Mouse (Mus musculus): Measurements from ENCODE around the gene Sema4c. TPM values are rescaled to one million over a fixed set of nuclear protein-coding genes. Genes with fewer than 3 reads are reported as not detected.
A peak's percentile ranks its signal among the peaks of the same experiment; 100 is the strongest.

Gene Sema4c
- polyA plus RNA-seq, 1 experiment from 2014 or later: 7.9 TPM

GRCm38 (mm10) chr1:36554633-36555399 lies 3.3 kb downstream of the Sema4c start:
- H3K4me1 ChIP-seq (replicated peaks): peaks cover 43% of the 10 kb centered on the region
- peak overlapping the region; percentile 88 for H3K4me2 ChIP-seq
- H3K4me3 ChIP-seq: peak overlapping the region; percentile 68
- no peak for ATAC-seq (replicated peaks; ENCODE audit: insufficient number of reproducible peaks, insufficient read depth, low FRiP score, low read depth)
- WGBS: 67% methylated on average over 21 of the region's 21 CpGs
- no peaks in the 10 kb centered on the region for H3K27me3 ChIP-seq
- peak overlapping the region; percentile 96; the same call in 1 of the 2 replicates for H3K9ac ChIP-seq
- H3K9me3 ChIP-seq (replicated peaks): no peaks in the 10 kb centered on the region
- H3K27ac ChIP-seq: peak overlapping the region; percentile 60
- H3K36me3 ChIP-seq: peaks cover 47% of the 10 kb centered on the region

GRCm38 (mm10) chr1:36552506-36552905 lies 5.6 kb downstream of the Sema4c start:
- no peak for ATAC-seq (replicated peaks; ENCODE audit: insufficient number of reproducible peaks, insufficient read depth, low FRiP score, low read depth)
- peaks cover 59% of the 10 kb centered on the region for H3K36me3 ChIP-seq
- H3K9ac ChIP-seq: no peak overlapping the region
- H3K27ac ChIP-seq: no peak overlapping the region
- WGBS: 88% methylated on average over 16 of the region's 16 CpGs
- H3K4me3 ChIP-seq: no peak overlapping the region
- H3K27me3 ChIP-seq: no peaks in the 10 kb centered on the region
- H3K4me2 ChIP-seq: no peak overlapping the region
- H3K9me3 ChIP-seq (replicated peaks): no peaks in the 10 kb centered on the region
- peaks cover 49% of the 10 kb centered on the region for H3K4me1 ChIP-seq (replicated peaks)

GRCm38 (mm10) chr1:36551904-36552303 lies 6.2 kb downstream of the Sema4c start:
- ATAC-seq (replicated peaks; ENCODE audit: insufficient number of reproducible peaks, insufficient read depth, low FRiP score, low read depth): no peak
- Histone ChIP-seq H3K9me3 (replicated peaks) (no peaks in the 10 kb centered on the region), H3K36me3 (peaks cover 59% of the 10 kb centered on the region), H3K9ac (no peak overlapping the region), H3K4me3 (no peak overlapping the region), H3K4me1 (replicated peaks) (peaks cover 51% of the 10 kb centered on the region), H3K4me2 (no peak overlapping the region), H3K27ac (no peak overlapping the region), H3K27me3 (no peaks in the 10 kb centered on the region)
- WGBS: 84% methylated on average over 17 of the region's 17 CpGs

- Histone ChIP-seq H3K9ac (no peak overlapping the region; the same call in 1 of the 2 replicates), H3K36me3 (peaks cover 59% of the 10 kb centered on the region), H3K4me3 (no peak overlapping the region), H3K27me3 (no peaks in the 10 kb centered on the region), H3K9me3 (replicated peaks) (no peaks in the 10 kb centered on the region), H3K27ac (no peak overlapping the region), H3K4me2 (no peak overlapping the region), H3K4me1 (replicated peaks) (peaks cover 54% of the 10 kb centered on the region)
- WGBS: 76% methylated on average over 20 of the region's 20 CpGs
- no peak for ATAC-seq (replicated peaks; ENCODE audit: insufficient number of reproducible peaks, insufficient read depth, low FRiP score, low read depth)
Measured at GRCm38 (mm10) chr1:36550075-36550863, 7.9 kb downstream of the Sema4c start.

- no peak overlapping the region for H3K4me2 ChIP-seq
- H3K27ac ChIP-seq: no peak overlapping the region
- 82% methylated on average over 18 of the region's 18 CpGs for WGBS
- H3K4me3 ChIP-seq: no peak overlapping the region
- H3K4me1 ChIP-seq (replicated peaks): peaks cover 46% of the 10 kb centered on the region
- H3K9me3 ChIP-seq (replicated peaks): no peaks in the 10 kb centered on the region
- ATAC-seq (replicated peaks; ENCODE audit: insufficient number of reproducible peaks, insufficient read depth, low FRiP score, low read depth): no peak
- no peaks in the 10 kb centered on the region for H3K27me3 ChIP-seq
- H3K36me3 ChIP-seq: peaks cover 58% of the 10 kb centered on the region
- no peak overlapping the region; the same call in 1 of the 2 replicates for H3K9ac ChIP-seq
Measured at GRCm38 (mm10) chr1:36549491-36549890, 8.7 kb downstream of the Sema4c start.

DNA sequence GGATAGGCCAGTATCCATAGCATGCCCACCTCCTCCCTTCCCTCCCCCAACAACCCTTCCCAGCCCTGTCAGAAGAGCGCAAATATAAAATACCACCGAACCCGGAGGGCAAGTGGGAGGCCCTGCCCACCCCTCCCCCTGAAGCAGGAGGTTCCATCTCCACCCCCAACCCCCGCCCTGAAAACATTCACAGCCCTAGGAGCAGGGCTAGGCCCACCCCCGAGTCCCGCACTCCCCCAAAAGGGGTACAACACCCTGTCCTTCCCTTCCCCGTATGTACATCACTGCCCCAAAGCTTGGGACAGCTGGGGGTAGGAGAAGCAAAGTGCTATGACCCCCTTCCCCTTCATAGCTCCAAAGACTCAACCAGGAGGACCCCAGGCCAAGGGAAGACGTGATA lies 9.4 kb downstream of the Sema4c start:
- WGBS: 48% methylated on average over 8 of the region's 8 CpGs
- no peak overlapping the region for H3K9ac ChIP-seq
- no peaks in the 10 kb centered on the region for H3K9me3 ChIP-seq (replicated peaks)
- no peak overlapping the region for H3K4me3 ChIP-seq
- peaks cover 51% of the 10 kb centered on the region for H3K36me3 ChIP-seq
- H3K27me3 ChIP-seq: no peaks in the 10 kb centered on the region
- H3K4me2 ChIP-seq: no peak overlapping the region
- no peak overlapping the region for H3K27ac ChIP-seq
- ATAC-seq (replicated peaks; ENCODE audit: insufficient number of reproducible peaks, insufficient read depth, low FRiP score, low read depth): no peak
- peaks cover 39% of the 10 kb centered on the region for H3K4me1 ChIP-seq (replicated peaks)

DNA sequence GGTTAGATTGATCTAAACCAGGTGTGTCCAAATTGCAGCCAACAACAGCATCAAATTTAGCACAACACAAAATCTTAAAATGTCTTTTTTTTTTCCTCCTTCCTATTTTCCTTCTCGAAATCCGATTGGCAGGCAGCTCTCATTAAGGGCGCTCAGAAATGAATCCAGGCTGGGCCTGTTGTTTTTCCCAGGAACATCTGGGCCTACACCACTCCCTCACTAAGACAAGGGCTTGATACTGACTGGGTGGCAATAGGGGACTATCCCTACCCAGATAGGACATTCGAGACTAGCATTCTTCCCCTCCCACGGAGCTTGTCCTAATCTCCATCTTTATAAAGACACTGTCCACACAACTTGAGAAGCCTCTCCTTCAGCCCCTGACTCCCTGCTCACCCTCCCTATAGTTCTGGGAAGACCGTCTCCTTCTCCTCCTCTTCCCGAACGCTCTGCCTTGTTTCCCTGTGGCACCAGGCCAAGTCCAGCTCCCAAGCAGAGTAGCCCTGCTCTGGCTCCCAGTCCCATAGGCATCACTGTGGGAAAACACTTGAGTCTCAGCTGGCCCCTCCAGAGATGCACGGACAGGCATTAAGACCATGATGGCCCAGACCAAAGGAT lies 10.1 kb downstream of the Sema4c start:
- no peak overlapping the region for H3K4me3 ChIP-seq
- peak overlapping the region; percentile 73 for H3K27ac ChIP-seq
- no peaks in the 10 kb centered on the region for H3K27me3 ChIP-seq
- H3K36me3 ChIP-seq: peaks cover 44% of the 10 kb centered on the region
- no peak overlapping the region for H3K9ac ChIP-seq
- peaks cover 39% of the 10 kb centered on the region for H3K4me1 ChIP-seq (replicated peaks)
- 27% methylated on average over 9 of the region's 9 CpGs for WGBS
- ATAC-seq (replicated peaks; ENCODE audit: insufficient number of reproducible peaks, insufficient read depth, low FRiP score, low read depth): no peak
- H3K4me2 ChIP-seq: no peak overlapping the region
- no peaks in the 10 kb centered on the region for H3K9me3 ChIP-seq (replicated peaks)

- Histone ChIP-seq H3K9me3 (replicated peaks) (no peaks in the 10 kb centered on the region), H3K27me3 (no peaks in the 10 kb centered on the region), H3K27ac (peak within 1 kb of the TSS; percentile 73), H3K36me3 (peaks cover 37% of the 10 kb centered on the region), H3K9ac (peak within 1 kb of the TSS; percentile 69), H3K4me3 (peak within 1 kb of the TSS; percentile 69), H3K4me2 (peak within 1 kb of the TSS; percentile 74), H3K4me1 (replicated peaks) (peaks cover 42% of the 10 kb centered on the region)
- ATAC-seq (replicated peaks; ENCODE audit: insufficient number of reproducible peaks, insufficient read depth, low FRiP score, low read depth): peak; percentile 98
- WGBS: under 1% methylated on average over 43 of the region's 43 CpGs
Measured at GRCm38 (mm10) chr1:36546888-36547471, 11.2 kb downstream of the Sema4c start, which contains the start of gene Ankrd39. TSS of gene Ankrd39 (minus strand) at chr1:36547445.

GRCm38 (mm10) chr1:36545845-36546600 lies 12.1 kb downstream of the Sema4c start:
- peak overlapping the region; percentile 69 for H3K9ac ChIP-seq
- H3K4me2 ChIP-seq: peak overlapping the region; percentile 74
- peaks cover 36% of the 10 kb centered on the region for H3K36me3 ChIP-seq
- H3K27ac ChIP-seq: peak overlapping the region; percentile 73; the same call in 1 of the 2 replicates
- H3K9me3 ChIP-seq (replicated peaks): no peaks in the 10 kb centered on the region
- H3K4me1 ChIP-seq (replicated peaks): peaks cover 42% of the 10 kb centered on the region
- H3K4me3 ChIP-seq: peak overlapping the region; percentile 69
- WGBS: 68% methylated on average over 19 of the region's 19 CpGs
- H3K27me3 ChIP-seq: no peaks in the 10 kb centered on the region
- no peak for ATAC-seq (replicated peaks; ENCODE audit: insufficient number of reproducible peaks, insufficient read depth, low FRiP score, low read depth)

DNA sequence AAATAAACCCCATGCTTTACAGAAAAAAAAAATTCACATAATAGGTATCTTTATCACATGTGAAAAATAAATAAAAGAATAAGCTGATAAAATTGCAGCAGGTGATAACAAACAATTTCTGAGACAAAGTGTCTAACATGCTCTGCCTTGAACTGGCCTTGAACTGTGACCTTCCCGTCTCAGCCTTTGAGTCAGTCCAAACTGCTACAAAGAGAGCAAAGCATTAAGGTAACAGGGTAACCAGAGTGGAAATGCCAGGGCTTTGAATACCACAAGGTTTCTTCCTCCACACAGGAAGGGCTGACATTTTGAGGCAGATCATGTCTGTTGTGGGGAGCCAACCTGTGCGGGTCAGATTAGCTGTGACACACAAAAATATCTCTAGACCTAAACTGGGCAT lies 12.8 kb downstream of the Sema4c start:
- Histone ChIP-seq H3K4me3 (0 out of 2 replicates have a peak overlapping the region, but pooled peaks have one; percentile 69), H3K36me3 (peaks cover 35% of the 10 kb centered on the region), H3K9ac (no peak overlapping the region), H3K27ac (0 out of 2 replicates have a peak overlapping the region, but pooled peaks have one; percentile 27), H3K4me1 (replicated peaks) (peaks cover 45% of the 10 kb centered on the region), H3K27me3 (no peaks in the 10 kb centered on the region), H3K9me3 (replicated peaks) (no peaks in the 10 kb centered on the region), H3K4me2 (peak overlapping the region; percentile 74; the same call in 1 of the 2 replicates)
- ATAC-seq (replicated peaks; ENCODE audit: insufficient number of reproducible peaks, insufficient read depth, low FRiP score, low read depth): no peak
- 64% methylated on average over 2 of the region's 2 CpGs for WGBS

Data from heart, embryonic 15.5 days (tissue).